Mouse (Mus musculus): ENCODE results near the gene Tmtc2.

DNA sequence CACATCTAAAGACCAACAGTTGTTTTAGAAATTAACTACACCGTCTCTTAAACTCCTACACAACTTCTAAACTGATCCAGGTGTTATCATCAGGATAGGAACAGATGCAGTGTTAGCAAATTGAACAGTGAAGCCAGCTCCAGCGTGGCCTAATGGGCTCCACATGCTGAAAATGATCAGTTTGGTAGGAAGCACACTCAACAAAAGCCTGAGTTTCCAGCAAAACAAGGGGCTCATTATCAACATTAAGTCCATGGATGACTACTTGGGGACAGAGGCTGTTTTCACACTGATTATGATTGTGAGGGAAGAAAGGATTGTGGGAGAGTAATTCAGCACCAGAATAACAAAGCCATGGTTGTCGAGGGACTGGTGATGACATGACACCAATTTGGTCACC is 143.4 kb downstream of the Tmtc2 start:
- TF ChIP-seq POLR2A (IDR thresholded peaks at IDR 0.05; ENCODE audit: insufficient read length, low read depth): no peak
- TF ChIP-seq POLR2AphosphoS2 (IDR thresholded peaks at IDR 0.05; ENCODE audit: insufficient read length, low read depth): no peak
- no peak for TF ChIP-seq MYOG (IDR thresholded peaks at IDR 0.05; ENCODE audit: control insufficient read depth in 1 of 3, insufficient read depth in 1 of 3, insufficient read length in 2 of 3, low read depth in 2 of 3)
- no peak for TF ChIP-seq MAX (IDR thresholded peaks at IDR 0.05; ENCODE audit: low read depth)
- TF ChIP-seq TCF12 (IDR thresholded peaks at IDR 0.05; ENCODE audit: insufficient read depth, poor library complexity, severe bottlenecking): no peak
- no peak for TF ChIP-seq SRF (IDR thresholded peaks at IDR 0.05; ENCODE audit: control insufficient read depth, insufficient read length, low read depth)
- no peak for TF ChIP-seq E2F4 (IDR thresholded peaks at IDR 0.05; ENCODE audit: insufficient read depth)
- no peak for TF ChIP-seq MYOD1 (IDR thresholded peaks at IDR 0.05; ENCODE audit: control insufficient read depth in 1 of 3, insufficient read length in 2 of 3, low read depth in 2 of 3)
- TF ChIP-seq USF1 (IDR thresholded peaks at IDR 0.05; ENCODE audit: low read depth): no peak
- no peak for TF ChIP-seq CEBPB (IDR thresholded peaks at IDR 0.05; ENCODE audit: insufficient read depth, poor library complexity, severe bottlenecking)
- no peak for TF ChIP-seq REST (IDR thresholded peaks at IDR 0.05; ENCODE audit: insufficient read depth, insufficient read length)
